In genomic region chr11:43638486-43638885, GRCm38 (mm10) we compare ENCODE assay signal across 21 mouse cellular contexts. TPM values are rescaled to one million over a fixed set of nuclear protein-coding genes. Genes with fewer than 3 reads are reported as not detected.
"Had no signal": no experiment of that assay in that cellular context is flagged by ENCODE, and none has a peak within 500 bp of the region (broad histone marks: within the 10 kb centered on the region; RNA-seq: fewer than 3 reads in every experiment).

No protein-coding gene starts in this region.

- H3K9me3 ChIP-seq: neural tube, embryonic 15.5 days had no signal

- DNase-seq: lung, embryonic 14.5 days; lung, postnatal 10 days; lung, postnatal 4 days; midbrain, embryonic 14.5 days; retina, postnatal 1 day; right cerebral cortex, adult 18-20 months; right cerebral cortex, postnatal 25 days; right cerebral cortex, postnatal 4 days; spleen, adult 18-20 months; thymus, adult 18-20 months; thymus, postnatal 14 days; thymus, postnatal 36 days had no signal

- H3K36me3 ChIP-seq: midbrain, embryonic 10.5 days; midbrain, embryonic 12.5 days; neural tube, embryonic 13.5 days; neural tube, embryonic 15.5 days had no signal

- H3K9ac ChIP-seq: lung, embryonic 14.5 days; midbrain, embryonic 12.5 days; neural tube, embryonic 13.5 days; neural tube, embryonic 15.5 days had no signal

- H3K27me3 ChIP-seq: midbrain, embryonic 12.5 days; neural tube, embryonic 13.5 days; neural tube, embryonic 15.5 days had no signal

- H3K27ac ChIP-seq: midbrain, embryonic 10.5 days; midbrain, embryonic 12.5 days; neural tube, embryonic 13.5 days; neural tube, embryonic 15.5 days had no signal

- H3K4me3 ChIP-seq: midbrain, embryonic 10.5 days; midbrain, embryonic 12.5 days; myocyte; neural tube, embryonic 13.5 days; neural tube, embryonic 15.5 days had no signal

- ATAC-seq: midbrain, embryonic 16.5 days had no signal

- H3K4me2 ChIP-seq: lung, embryonic 14.5 days; midbrain, embryonic 12.5 days; neural tube, embryonic 13.5 days; neural tube, embryonic 15.5 days had no signal

RNA-seq across cellular contexts. Expression of gene Fabp6, which starts 37.1 kb away (rescaled TPM):
- polyA plus RNA-seq: lung, embryonic 14.5 days; lung, embryonic 16.5 days; midbrain, embryonic 10.5 days; midbrain, embryonic 12.5 days; midbrain, embryonic 14.5 days; midbrain, embryonic 16.5 days; myocyte; neural tube, embryonic 11.5 days; neural tube, embryonic 13.5 days; neural tube, embryonic 15.5 days; stomach, embryonic 14.5 days had no signal

RNA-seq across cellular contexts. Expression of gene 4933415A04Rik, which starts 51.6 kb away (rescaled TPM):
- polyA plus RNA-seq: myocyte had no signal
